Mouse (Mus musculus) forebrain, postnatal 0 days (tissue): Measurements from ENCODE around the gene Utp4. TPM values are rescaled to one million over a fixed set of nuclear protein-coding genes. Genes with fewer than 3 reads are reported as not detected.
A peak's percentile ranks its signal among the peaks of the same experiment; 100 is the strongest.
"Not testable (repeated sequence)": the region's sequence is repeated elsewhere in the genome, so short reads cannot be mapped to it uniquely, and the experiment has no call there.

Experiments
- ATAC-seq: fragments of 200-750 bp; cut with Nextera tagmentation; 2 replicates; pipeline ENCODE4 v1.8.0; 2017; ENCODE audit warnings: mild to moderate bottlenecking, moderate library complexity
- DNase-seq: peaks from one replicate; pipeline ENCODE4 v3.0.0-alpha.2; 2015
- H3K27ac ChIP-seq: fragments of 300-500 bp; sonication (generic); 2 replicates; pipeline ENCODE4 v1.5.1; 2014; ENCODE audit warnings: low read depth, mild to moderate bottlenecking, antibody characterized with exemption, low read length, moderate library complexity, mixed read lengths
- H3K27me3 ChIP-seq: fragments of 300-500 bp; sonication (generic); 2 replicates; pipeline ENCODE4 v1.6.1; 2014; ENCODE audit warnings: mild to moderate bottlenecking, low read length, mixed read lengths; ENCODE audit not compliant: insufficient read depth
- H3K36me3 ChIP-seq: fragments of 300-500 bp; sonication (generic); 2 replicates; pipeline ENCODE4 v1.6.1; 2014; ENCODE audit warnings: mild to moderate bottlenecking, moderate library complexity; ENCODE audit not compliant: insufficient read depth
- H3K4me1 ChIP-seq: fragments of 300-500 bp; sonication (generic); 2 replicates; pipeline ENCODE4 v1.6.1; 2014; ENCODE audit warnings: antibody characterized with exemption; ENCODE audit not compliant: insufficient read depth
- H3K4me2 ChIP-seq: fragments of 300-500 bp; sonication (generic); 2 replicates; pipeline ENCODE4 v1.6.1; 2014; ENCODE audit warnings: low read depth, mild to moderate bottlenecking, moderate library complexity
- H3K4me3 ChIP-seq: fragments of 300-500 bp; sonication (generic); 2 replicates; pipeline ENCODE4 v1.5.1; 2014; ENCODE audit warnings: low read depth, low read length, mixed read lengths
- H3K9ac ChIP-seq: fragments of 300-500 bp; sonication (generic); 2 replicates; pipeline ENCODE4 v1.6.1; 2014; ENCODE audit warnings: mild to moderate bottlenecking
- H3K9me3 ChIP-seq: fragments of 300-500 bp; sonication (generic); 2 replicates; pipeline ENCODE4 v1.6.1; 2016; ENCODE audit warnings: low read length
- CTCF ChIP-seq: sonication (generic); IDR thresholded peaks from 2 replicates; pipeline ENCODE4 v1.5.1; 2016; ENCODE audit warnings: antibody characterized with exemption, control low read depth, low read depth
- WGBS: fragments of 180-500 bp; shearing (Covaris S2); extraction: QIAGEN DNeasy Blood & Tissue Kit; methylation state at CpG from one replicate; pipeline ENCODE4 v1.1.7; 2014; 5-methylcytosine and 5-hydroxymethylcytosine counted together
- polyA plus RNA-seq: library from polyadenylated mRNA; unstranded; fragments of >200 nt; fragmentation: Nextera tagmentation; extraction: Ambion mirVana; gene quantifications from 2 replicates; pipeline ENCODE4 v1.2.1, GENCODE M21; 2015
- total RNA-seq: library from RNA; depleted of rRNA; stranded (reverse); fragments of >200 nt; gene quantifications from 2 replicates; pipeline ENCODE4 v1.2.3, GENCODE M21; 2014

The Utp4 gene
- total and polyA plus RNA-seq, 2 experiments from 2014 or later = 22.2 to 30.4 TPM

GRCm38 (mm10) chr8:106925446-106925845 is 32.0 kb downstream of the Utp4 start:
- Histone ChIP-seq H3K27me3 (no peaks in the 10 kb centered on the region), H3K4me1 (no peaks in the 10 kb centered on the region), H3K4me2 (no peak overlapping the region), H3K9ac (no peak overlapping the region), H3K36me3 (peaks cover 18% of the 10 kb centered on the region), H3K9me3 (no peaks in the 10 kb centered on the region), H3K27ac (no peak overlapping the region), H3K4me3 (no peak overlapping the region)
- WGBS = 90% methylated on average over 4 of the region's 4 CpGs
- no peak for TF ChIP-seq CTCF
- DNase-seq (no peak), ATAC-seq (no peak)

GRCm38 (mm10) chr8:106927247-106927646 is 33.8 kb downstream of the Utp4 start:
- Histone ChIP-seq H3K9ac (no peak overlapping the region), H3K36me3 (peaks cover 13% of the 10 kb centered on the region), H3K9me3 (no peaks in the 10 kb centered on the region), H3K4me2 (no peak overlapping the region), H3K27me3 (no peaks in the 10 kb centered on the region; the same call in 1 of the 2 replicates), H3K4me3 (no peak overlapping the region), H3K4me1 (no peaks in the 10 kb centered on the region), H3K27ac (no peak overlapping the region)
- DNase-seq = no peak
- peak; percentile 54 for TF ChIP-seq CTCF
- 65% methylated on average over 4 of the region's 4 CpGs for WGBS
- ATAC-seq = no peak

- not testable (repeated sequence) for ATAC-seq, H3K4me2 ChIP-seq, H3K27me3 ChIP-seq
Measured at GRCm38 (mm10) chr8:106928182-106928581, 34.7 kb downstream of the Utp4 start.

GRCm38 (mm10) chr8:106929155-106929913 is 35.9 kb downstream of the Utp4 start:
- Histone ChIP-seq H3K27me3 (peaks cover 4% of the 10 kb centered on the region), H3K4me1 (no peaks in the 10 kb centered on the region), H3K36me3 (no peaks in the 10 kb centered on the region), H3K27ac (no peak overlapping the region), H3K4me2 (no peak overlapping the region), H3K9ac (no peak overlapping the region), H3K9me3 (no peaks in the 10 kb centered on the region), H3K4me3 (no peak overlapping the region)
- 60% methylated on average over 6 of the region's 6 CpGs for WGBS
- ATAC-seq = no peak
- TF ChIP-seq CTCF = no peak
- no peak for DNase-seq

More at GRCm38 (mm10) chr8:106928182-106928581, 34.7 kb downstream of the Utp4 start:
- H3K27ac ChIP-seq, H3K4me1 ChIP-seq, H3K9ac ChIP-seq, H3K9me3 ChIP-seq, H3K4me3 ChIP-seq, DNase-seq, H3K36me3 ChIP-seq: not testable (repeated sequence)
- 89% methylated on average over 10 of the region's 11 CpGs for WGBS

- no peak for DNase-seq
- Histone ChIP-seq H3K4me1 (no peaks in the 10 kb centered on the region), H3K4me2 (no peak overlapping the region), H3K9ac (no peak overlapping the region), H3K36me3 (no peaks in the 10 kb centered on the region), H3K27me3 (peaks cover 7% of the 10 kb centered on the region), H3K4me3 (no peak overlapping the region), H3K9me3 (no peaks in the 10 kb centered on the region), H3K27ac (no peak overlapping the region)
- ATAC-seq = no peak
- 66% methylated on average over 5 of the region's 5 CpGs for WGBS
- TF ChIP-seq CTCF = no peak
Measured at GRCm38 (mm10) chr8:106929921-106930320, 36.5 kb downstream of the Utp4 start.

- Histone ChIP-seq H3K9ac (no peak overlapping the region), H3K4me2 (peak overlapping the region; percentile 32), H3K4me1 (no peaks in the 10 kb centered on the region), H3K4me3 (peak overlapping the region; percentile 5; the same call in 1 of the 2 replicates), H3K27ac (no peak overlapping the region), H3K36me3 (no peaks in the 10 kb centered on the region), H3K27me3 (peaks cover 7% of the 10 kb centered on the region), H3K9me3 (no peaks in the 10 kb centered on the region)
- TF ChIP-seq CTCF = no peak
- DNase-seq (peak; percentile 30), ATAC-seq (no peak)
- WGBS = 8% methylated on average over 22 of the region's 22 CpGs
Measured at GRCm38 (mm10) chr8:106932376-106933065, 39.1 kb downstream of the Utp4 start.

- peaks cover 16% of the 10 kb centered on the region for H3K27me3 ChIP-seq
- no peak overlapping the region for H3K4me2 ChIP-seq
- DNase-seq (no peak), ATAC-seq (no peak)
- whole genome bisulfite sequencing = 89% methylated on average over 4 of the region's 4 CpGs
- H3K9me3 ChIP-seq = no peaks in the 10 kb centered on the region
- no peak overlapping the region for H3K9ac ChIP-seq
- no peak overlapping the region for H3K4me3 ChIP-seq
- no peak for TF ChIP-seq CTCF
- no peaks in the 10 kb centered on the region for H3K36me3 ChIP-seq
- H3K27ac ChIP-seq = no peak overlapping the region
- H3K4me1 ChIP-seq = 0 out of 2 replicates have a peak, but pooled peaks cover 3% of the 10 kb centered on the region
Measured at GRCm38 (mm10) chr8:106933506-106934143, 40.2 kb downstream of the Utp4 start.
